ENCODE assay signal across 1 mouse cellular context in genomic region chr7:4652726-4653125, GRCm38 (mm10).
TF ChIP-seq lines count a peak whose summit lies in the region.

No protein-coding gene starts in this region.

TF ChIP-seq in MEL, 35 proteins besides CTCF, POLR2A, EP300 and RAD21 (continued from another document):
- no peak for TF ChIP-seq ZC3H11A (IDR thresholded peaks at IDR 0.05; ENCODE audit: low read depth, low read length)
- no peak for TF ChIP-seq SIN3A (IDR thresholded peaks at IDR 0.05; ENCODE audit: low read length)
- TF ChIP-seq MAX (IDR thresholded peaks at IDR 0.05; ENCODE audit: low read length) = no peak
TF ChIP-seq in MEL: peak in this region for 0.
